Mouse (Mus musculus) embryonic facial prominence, embryonic 15.5 days (tissue): ENCODE data around the gene 1700011L22Rik. TPM values are rescaled to one million over a fixed set of nuclear protein-coding genes. Genes with fewer than 3 reads are reported as not detected.
A peak's percentile ranks its signal among the peaks of the same experiment; 100 is the strongest.

Experiments
- ATAC-seq: fragments of 200-750 bp; cut with Nextera tagmentation; 2 replicates; pipeline ENCODE4 v1.8.0; 2017; ENCODE audit warnings: low read depth, moderate TSS enrichment; ENCODE audit not compliant: insufficient number of reproducible peaks, low FRiP score, low TSS enrichment
- H3K27ac ChIP-seq: fragments of 300-500 bp; sonication (generic); replicated peaks from 2 replicates; pipeline ENCODE4 v1.5.1; 2015; ENCODE audit warnings: mild to moderate bottlenecking, inconsistent platforms
- H3K27me3 ChIP-seq: fragments of 300-500 bp; sonication (generic); 2 replicates; pipeline ENCODE4 v1.6.1; 2015; ENCODE audit warnings: inconsistent platforms
- H3K36me3 ChIP-seq: fragments of 300-500 bp; sonication (generic); 2 replicates; pipeline ENCODE4 v1.6.1; 2015; ENCODE audit warnings: mild to moderate bottlenecking, inconsistent platforms
- H3K4me1 ChIP-seq: fragments of 300-500 bp; sonication (generic); 2 replicates; pipeline ENCODE4 v1.6.1; 2015; ENCODE audit warnings: inconsistent platforms
- H3K4me2 ChIP-seq: fragments of 300-500 bp; sonication (generic); replicated peaks from 2 replicates; pipeline ENCODE4 v1.6.1; 2015; ENCODE audit warnings: mild to moderate bottlenecking, inconsistent platforms
- H3K4me3 ChIP-seq: fragments of 300-500 bp; sonication (generic); replicated peaks from 2 replicates; pipeline ENCODE4 v1.5.1; 2015; ENCODE audit warnings: mild to moderate bottlenecking, inconsistent platforms
- H3K9ac ChIP-seq: fragments of 300-500 bp; sonication (generic); 2 replicates; pipeline ENCODE4 v1.6.1; 2015; ENCODE audit warnings: inconsistent platforms
- H3K9me3 ChIP-seq: fragments of 300-500 bp; sonication (generic); replicated peaks from 2 replicates; pipeline ENCODE4 v1.6.1; 2016; ENCODE audit warnings: inconsistent platforms
- WGBS: fragments of 180-500 bp; shearing (Covaris S2); methylation state at CpG from one replicate; pipeline ENCODE4 v1.1.7; 2015; 5-methylcytosine and 5-hydroxymethylcytosine counted together
- polyA plus RNA-seq: library from polyadenylated mRNA; unstranded; fragments of >200 nt; fragmentation: Nextera tagmentation; extraction: Ambion mirVana; gene quantifications from 2 replicates; pipeline ENCODE4 v1.2.1, GENCODE M21; 2015

Gene 1700011L22Rik
- polyA plus RNA-seq, 1 experiment from 2014 or later, result not detected

- H3K27ac ChIP-seq, result no peak overlapping the region
- H3K9ac ChIP-seq, result no peak overlapping the region
- H3K36me3 ChIP-seq, result no peaks in the 10 kb centered on the region
- H3K4me1 ChIP-seq, result 0 out of 2 replicates have a peak, but pooled peaks cover 4% of the 10 kb centered on the region
- WGBS, result 76% methylated on average over 3 of the region's 3 CpGs
- no peak for ATAC-seq
- no peaks in the 10 kb centered on the region for H3K27me3 ChIP-seq
- no peak overlapping the region for H3K4me2 ChIP-seq
- no peak overlapping the region for H3K4me3 ChIP-seq
- no peaks in the 10 kb centered on the region for H3K9me3 ChIP-seq
These were observed 9.1 kb downstream of the 1700011L22Rik start for GRCm38 (mm10) chr8:79239320-79239719.

- no peak overlapping the region for H3K9ac ChIP-seq
- H3K4me3 ChIP-seq, result no peak overlapping the region
- no peaks in the 10 kb centered on the region for H3K36me3 ChIP-seq
- no peaks in the 10 kb centered on the region for H3K9me3 ChIP-seq
- no peak overlapping the region for H3K27ac ChIP-seq
- no peak overlapping the region for H3K4me2 ChIP-seq
- 76% methylated on average over 8 of the region's 8 CpGs for WGBS
- no peak for ATAC-seq
- H3K4me1 ChIP-seq, result no peaks in the 10 kb centered on the region
- H3K27me3 ChIP-seq, result no peaks in the 10 kb centered on the region
These were observed 19.0 kb downstream of the 1700011L22Rik start for GRCm38 (mm10) chr8:79229266-79229888.

GRCm38 (mm10) chr8:79227916-79228315 lies 20.5 kb downstream of the 1700011L22Rik start:
- Histone ChIP-seq H3K9ac (no peak overlapping the region), H3K27ac (no peak overlapping the region), H3K27me3 (no peaks in the 10 kb centered on the region), H3K4me2 (no peak overlapping the region), H3K36me3 (no peaks in the 10 kb centered on the region), H3K4me3 (no peak overlapping the region), H3K4me1 (0 out of 2 replicates have a peak, but pooled peaks cover 10% of the 10 kb centered on the region), H3K9me3 (no peaks in the 10 kb centered on the region)
- WGBS, result 66% methylated on average over 3 of the region's 3 CpGs
- no peak for ATAC-seq

- Histone ChIP-seq H3K4me1 (peaks cover 17% of the 10 kb centered on the region), H3K9me3 (no peaks in the 10 kb centered on the region), H3K9ac (no peak overlapping the region), H3K27ac (no peak overlapping the region), H3K4me2 (no peak overlapping the region), H3K4me3 (no peak overlapping the region), H3K27me3 (no peaks in the 10 kb centered on the region), H3K36me3 (no peaks in the 10 kb centered on the region)
- WGBS, result 74% methylated on average over 4 of the region's 4 CpGs
- peak; percentile 55; the same call in 1 of the 2 replicates for ATAC-seq
These were observed 21.2 kb downstream of the 1700011L22Rik start for GRCm38 (mm10) chr8:79227194-79227593.

- Histone ChIP-seq H3K9me3 (no peaks in the 10 kb centered on the region), H3K9ac (no peak overlapping the region), H3K36me3 (no peaks in the 10 kb centered on the region), H3K4me3 (no peak overlapping the region), H3K27me3 (no peaks in the 10 kb centered on the region), H3K4me2 (no peak overlapping the region), H3K27ac (no peak overlapping the region), H3K4me1 (peaks cover 20% of the 10 kb centered on the region)
- ATAC-seq, result no peak
- 86% methylated on average over 3 of the region's 3 CpGs for WGBS
These were observed 22.3 kb downstream of the 1700011L22Rik start for GRCm38 (mm10) chr8:79226046-79226445.

GRCm38 (mm10) chr8:79225586-79225985 lies 22.8 kb downstream of the 1700011L22Rik start:
- H3K4me2 ChIP-seq, result no peak overlapping the region
- WGBS, result 66% methylated on average over 7 of the region's 7 CpGs
- H3K4me1 ChIP-seq, result peaks cover 20% of the 10 kb centered on the region
- H3K4me3 ChIP-seq, result no peak overlapping the region
- H3K9ac ChIP-seq, result no peak overlapping the region
- no peaks in the 10 kb centered on the region for H3K27me3 ChIP-seq
- H3K9me3 ChIP-seq, result no peaks in the 10 kb centered on the region
- no peak overlapping the region for H3K27ac ChIP-seq
- no peaks in the 10 kb centered on the region for H3K36me3 ChIP-seq
- ATAC-seq, result no peak

GRCm38 (mm10) chr8:79224363-79224762 lies 24.0 kb downstream of the 1700011L22Rik start:
- H3K4me3 ChIP-seq, result no peak overlapping the region
- H3K4me2 ChIP-seq, result no peak overlapping the region
- no peaks in the 10 kb centered on the region for H3K27me3 ChIP-seq
- no peak overlapping the region; the same call in 1 of the 2 replicates for H3K27ac ChIP-seq
- peaks cover 20% of the 10 kb centered on the region for H3K4me1 ChIP-seq
- ATAC-seq, result no peak
- 82% methylated on average over 9 of the region's 9 CpGs for WGBS
- no peak overlapping the region for H3K9ac ChIP-seq
- H3K36me3 ChIP-seq, result no peaks in the 10 kb centered on the region
- H3K9me3 ChIP-seq, result no peaks in the 10 kb centered on the region

GRCm38 (mm10) chr8:79222752-79223141 lies 25.6 kb downstream of the 1700011L22Rik start:
- Histone ChIP-seq H3K4me1 (peaks cover 20% of the 10 kb centered on the region), H3K4me2 (no peak overlapping the region), H3K9ac (no peak overlapping the region), H3K4me3 (no peak overlapping the region), H3K27ac (peak overlapping the region; percentile 66), H3K36me3 (no peaks in the 10 kb centered on the region), H3K9me3 (no peaks in the 10 kb centered on the region), H3K27me3 (no peaks in the 10 kb centered on the region)
- ATAC-seq, result no peak
- WGBS, result 68% methylated on average over 5 of the region's 5 CpGs

GRCm38 (mm10) chr8:79222106-79222751 lies 26.1 kb downstream of the 1700011L22Rik start:
- ATAC-seq, result 0 out of 2 replicates have a peak, but pooled peaks have one; percentile 55
- Histone ChIP-seq H3K27ac (peak overlapping the region; percentile 66), H3K4me2 (no peak overlapping the region), H3K9me3 (no peaks in the 10 kb centered on the region), H3K4me3 (no peak overlapping the region), H3K9ac (no peak overlapping the region), H3K27me3 (no peaks in the 10 kb centered on the region), H3K4me1 (peaks cover 20% of the 10 kb centered on the region), H3K36me3 (no peaks in the 10 kb centered on the region)
- 27% methylated on average over 5 of the region's 5 CpGs for WGBS

- H3K27ac ChIP-seq, result no peak overlapping the region
- H3K4me3 ChIP-seq, result no peak overlapping the region
- no peak overlapping the region for H3K4me2 ChIP-seq
- H3K36me3 ChIP-seq, result no peaks in the 10 kb centered on the region
- H3K27me3 ChIP-seq, result no peaks in the 10 kb centered on the region
- H3K9ac ChIP-seq, result no peak overlapping the region
- WGBS, result 49% methylated on average over 9 of the region's 9 CpGs
- peaks cover 47% of the 10 kb centered on the region for H3K4me1 ChIP-seq
- ATAC-seq, result no peak
- no peaks in the 10 kb centered on the region for H3K9me3 ChIP-seq
These were observed 36.7 kb downstream of the 1700011L22Rik start for GRCm38 (mm10) chr8:79211630-79212029.

GRCm38 (mm10) chr8:79209641-79210358 lies 38.6 kb downstream of the 1700011L22Rik start:
- no peaks in the 10 kb centered on the region for H3K27me3 ChIP-seq
- H3K27ac ChIP-seq, result peak overlapping the region; percentile 99
- no peaks in the 10 kb centered on the region for H3K9me3 ChIP-seq
- ATAC-seq, result peak; percentile 87
- peaks cover 48% of the 10 kb centered on the region for H3K4me1 ChIP-seq
- WGBS, result 1% methylated on average over 27 of the region's 27 CpGs
- H3K36me3 ChIP-seq, result no peaks in the 10 kb centered on the region
- H3K4me3 ChIP-seq, result peak overlapping the region; percentile 32
- H3K4me2 ChIP-seq, result peak overlapping the region; percentile 58
- peak overlapping the region; percentile 19 for H3K9ac ChIP-seq
